Mouse (Mus musculus): ENCODE data around the gene Nckap1l.

The Nckap1l gene

DNA sequence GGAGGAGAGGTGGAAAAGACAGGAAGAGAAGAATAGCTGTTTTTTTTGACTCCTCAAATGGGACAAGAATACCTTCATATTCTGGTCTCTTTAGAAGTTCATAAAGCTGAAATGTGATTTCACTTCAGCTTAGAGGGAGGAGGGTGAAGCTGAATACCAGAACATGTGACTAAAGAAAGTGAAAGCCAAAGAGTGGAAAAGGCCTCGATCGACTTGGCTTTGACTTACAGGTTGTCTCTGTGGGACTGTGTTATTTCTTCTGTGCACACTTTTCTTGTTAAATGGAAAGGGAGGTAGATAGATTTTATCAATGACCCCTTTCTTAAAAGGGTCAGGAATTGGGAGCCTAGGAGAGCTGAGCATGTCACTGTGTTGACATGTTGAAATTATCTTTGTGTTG lies 47.6 kb downstream of the Nckap1l start:
- DNase-seq: no peak

DNA sequence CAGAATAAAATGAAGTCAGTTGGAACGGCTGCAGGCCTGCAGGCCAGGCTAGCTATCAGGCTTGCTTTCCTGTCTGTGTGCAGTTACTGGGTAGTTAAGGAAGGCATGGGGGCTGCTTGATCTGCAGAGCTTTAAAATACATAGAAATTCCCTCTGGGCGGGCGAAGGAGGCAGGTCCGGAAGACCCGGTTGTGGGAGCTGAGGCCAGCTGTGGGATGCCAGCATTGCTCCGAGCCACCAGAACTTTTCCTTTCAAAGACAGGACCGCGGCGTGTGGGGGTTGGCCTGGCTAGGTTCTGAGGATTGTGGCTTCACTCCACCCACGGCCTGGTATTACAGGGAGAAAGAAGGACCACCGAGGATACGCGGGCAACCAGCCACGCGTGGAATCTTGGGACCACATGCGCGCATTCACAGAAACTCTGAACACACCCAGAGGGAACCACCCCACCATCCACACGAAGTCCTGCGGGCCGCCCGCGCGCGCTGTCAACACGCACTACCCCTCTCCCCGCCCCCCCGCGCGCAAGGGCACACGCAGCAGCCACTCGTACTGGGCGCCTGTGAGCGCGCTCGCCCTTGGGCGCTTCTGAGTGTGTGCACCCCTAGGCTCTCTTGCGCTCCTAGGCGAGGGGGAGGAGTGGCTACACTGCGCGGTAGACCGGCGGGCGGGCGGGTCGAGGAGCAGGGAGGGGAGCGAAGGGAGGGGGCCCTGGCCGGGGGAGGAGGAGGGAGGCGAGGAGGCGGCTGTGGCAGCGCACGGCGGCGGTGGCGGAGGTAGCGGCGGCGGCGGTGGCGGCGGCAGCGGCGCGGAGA lies 49.0 kb downstream of the Nckap1l start, which contains the start of gene Pde1b:
Gene Pde1b (plus strand): TSS at position 600 of the 816 bp plus-strand sequence.
- DNase-seq: peak; percentile 79

DNA sequence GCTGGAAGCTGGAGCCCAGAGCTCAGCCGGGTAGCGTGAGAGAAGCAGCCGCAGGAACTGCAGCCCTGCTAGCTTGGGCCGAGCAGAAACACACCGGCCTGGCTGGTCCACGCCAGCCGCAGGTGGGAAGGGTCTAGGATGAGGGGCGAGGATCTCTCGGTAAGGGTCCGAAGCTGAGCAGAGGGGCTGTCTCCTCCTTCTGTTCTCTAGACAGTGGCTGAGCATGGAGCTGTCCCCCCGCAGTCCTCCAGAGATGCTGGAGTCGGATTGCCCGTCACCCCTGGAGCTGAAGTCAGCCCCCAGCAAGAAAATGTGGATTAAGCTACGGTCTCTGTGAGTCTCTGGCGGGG lies 49.6 kb downstream of the Nckap1l start:
- no peak for DNase-seq

DNA sequence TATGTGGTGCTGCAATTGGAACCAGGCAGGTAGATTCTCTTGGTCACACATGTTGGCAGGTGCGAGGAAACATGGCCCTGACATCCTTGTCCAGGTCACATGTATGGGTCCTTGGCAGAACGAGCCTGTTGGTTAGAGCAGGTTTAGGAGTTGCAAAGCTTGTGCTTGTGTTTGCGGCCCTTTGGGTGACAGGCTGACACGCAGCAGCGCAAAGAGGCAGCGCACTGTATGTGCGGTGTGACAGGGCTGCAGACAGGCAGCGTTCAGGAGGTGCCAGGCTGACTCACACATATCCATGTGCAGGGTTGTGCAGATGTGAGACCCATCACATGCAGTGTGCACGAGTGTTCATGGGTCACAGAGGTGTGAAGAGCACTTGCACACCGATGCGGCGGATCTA lies 50.1 kb downstream of the Nckap1l start:
- DNase-seq: peak; percentile 20

DNA sequence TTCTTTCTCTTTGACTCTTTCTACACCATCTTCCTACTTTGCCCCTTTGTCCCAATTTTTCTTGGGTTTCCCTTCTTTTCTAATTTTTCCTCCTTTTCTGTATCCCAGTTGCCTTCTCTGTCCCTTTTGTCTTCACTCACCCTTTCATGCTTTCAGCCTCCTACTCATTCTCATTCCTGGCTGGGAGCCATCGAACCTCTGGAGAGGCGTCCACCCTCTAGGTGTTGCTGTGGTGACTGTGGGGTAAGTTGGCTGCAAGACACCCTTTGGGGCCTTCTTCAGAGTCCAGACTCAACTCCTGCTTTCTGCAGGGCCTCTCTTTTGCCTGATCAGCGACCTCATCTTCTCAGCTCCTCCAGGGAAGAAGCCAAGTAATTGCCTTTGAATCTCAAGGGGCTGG lies 55.7 kb downstream of the Nckap1l start:
- DNase-seq: no peak

DNA sequence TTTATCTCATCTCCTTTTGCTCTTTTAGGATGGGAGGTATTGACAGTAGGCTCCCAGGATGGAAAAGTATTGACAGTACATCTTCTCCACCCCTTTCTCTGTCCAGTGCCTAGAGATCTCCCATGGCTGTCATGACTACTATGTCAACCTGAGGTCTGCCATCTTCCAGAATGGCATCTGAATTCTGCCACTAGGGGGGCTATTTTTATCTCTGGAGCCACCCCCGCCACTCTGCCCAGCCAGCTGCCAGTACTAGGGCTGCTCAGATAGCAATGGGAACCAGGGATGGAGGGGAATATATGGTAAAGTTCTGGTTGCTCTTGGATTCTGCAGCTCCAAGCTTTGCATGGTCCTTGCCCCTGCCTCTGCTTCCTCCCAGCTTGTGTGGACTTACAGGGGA lies 58.1 kb downstream of the Nckap1l start:
- no peak for DNase-seq

DNA sequence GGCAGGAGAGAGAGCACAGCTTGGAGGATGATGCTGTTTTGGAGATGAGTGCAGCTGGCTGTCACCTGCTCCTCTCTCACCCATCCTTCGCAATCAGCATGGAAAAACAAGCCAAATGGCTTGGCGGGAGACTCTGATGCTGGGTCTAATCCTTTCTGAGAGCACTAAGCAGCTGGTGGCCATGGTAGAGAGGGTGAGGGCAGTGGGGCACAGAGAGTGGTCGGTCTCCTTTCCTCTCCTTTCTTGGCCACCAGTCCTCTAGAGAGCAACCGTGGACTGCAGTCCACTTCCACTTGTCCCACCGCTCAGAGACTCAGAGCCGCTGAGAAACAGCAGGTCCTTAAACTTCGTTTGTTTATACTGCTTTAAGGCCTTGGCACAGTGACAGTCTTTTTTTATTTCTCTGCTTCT lies 60.0 kb downstream of the Nckap1l start:
- DNase-seq: no peak

DNA sequence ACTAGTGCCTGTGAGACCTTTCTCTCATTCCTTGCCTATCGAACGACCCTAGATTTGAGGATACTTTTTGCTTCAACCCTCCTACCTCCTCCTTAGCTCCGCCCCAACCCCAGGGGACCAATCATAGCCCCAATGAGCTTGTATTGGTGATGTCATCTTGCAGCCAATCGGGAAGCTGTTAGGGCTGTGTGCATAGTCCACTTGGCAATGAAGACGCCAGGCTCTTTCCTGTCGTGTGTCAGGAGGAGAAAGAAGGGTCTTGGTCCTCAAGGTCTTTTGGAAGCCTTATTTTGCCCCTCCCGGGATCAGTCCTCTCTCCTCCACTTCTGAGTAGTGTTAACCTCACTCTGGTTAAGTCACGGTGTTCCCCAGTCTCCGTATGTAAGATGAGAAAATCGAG lies 60.5 kb downstream of the Nckap1l start:
- DNase-seq: peak; percentile 93

DNA sequence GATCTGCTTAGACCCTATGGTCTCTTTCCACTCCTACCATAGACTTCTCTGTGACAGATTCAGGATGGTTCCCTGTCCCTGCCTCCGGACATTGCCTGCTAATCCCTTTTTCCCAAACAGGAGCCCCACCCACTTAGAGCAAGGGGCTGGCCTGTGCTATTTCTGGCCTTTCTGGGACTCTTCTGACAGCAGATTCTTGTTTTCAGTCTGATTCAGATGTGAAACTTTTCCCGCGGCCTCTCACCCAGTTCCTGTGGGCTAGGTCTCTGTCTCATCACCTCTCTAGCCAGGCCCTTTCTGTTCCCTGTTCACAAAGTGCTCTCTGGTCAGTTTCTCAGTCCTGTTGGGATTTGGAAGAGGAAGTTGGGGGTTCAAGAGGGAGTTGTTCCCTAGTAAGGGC lies 61.3 kb downstream of the Nckap1l start:
- DNase-seq: no peak

DNA sequence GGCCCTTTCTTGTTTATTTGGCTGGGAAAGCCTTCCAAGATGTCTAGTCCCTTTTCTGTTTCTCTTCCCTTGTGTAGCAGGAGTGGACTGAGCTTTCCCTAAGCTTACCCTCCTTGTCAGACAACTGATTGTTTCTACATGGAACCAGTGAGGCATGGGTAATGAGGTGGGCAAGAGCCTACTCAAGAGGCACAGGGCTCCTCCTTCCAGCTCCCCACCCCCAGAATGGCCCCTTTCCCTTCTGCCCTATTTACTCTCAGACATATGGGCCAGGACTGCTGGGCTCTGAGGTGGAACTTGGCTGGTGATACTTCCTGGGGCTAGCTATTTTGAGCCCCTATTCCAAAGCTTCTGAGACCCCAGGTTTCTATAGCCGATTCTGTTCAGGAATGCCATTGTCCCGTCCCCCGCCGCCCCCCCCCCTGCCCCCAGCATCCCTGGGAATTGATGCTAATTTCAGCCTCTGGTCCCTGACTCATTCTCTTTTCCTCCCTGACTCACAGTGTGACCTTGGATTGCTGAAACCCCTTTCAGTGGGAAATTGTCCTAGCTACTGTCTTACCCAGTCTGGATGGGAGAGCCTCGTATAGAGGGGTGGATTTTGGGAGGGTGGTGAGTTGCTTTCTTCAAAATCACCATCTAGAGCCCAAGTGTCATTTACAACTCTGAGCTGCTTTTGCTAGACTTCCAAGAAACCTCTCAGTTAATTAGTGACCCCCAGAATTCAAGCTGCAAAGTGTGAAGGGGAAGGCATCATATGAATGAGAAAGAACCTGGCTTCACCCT lies 65.2 kb downstream of the Nckap1l start:
- DNase-seq: peak; percentile 72

DNA sequence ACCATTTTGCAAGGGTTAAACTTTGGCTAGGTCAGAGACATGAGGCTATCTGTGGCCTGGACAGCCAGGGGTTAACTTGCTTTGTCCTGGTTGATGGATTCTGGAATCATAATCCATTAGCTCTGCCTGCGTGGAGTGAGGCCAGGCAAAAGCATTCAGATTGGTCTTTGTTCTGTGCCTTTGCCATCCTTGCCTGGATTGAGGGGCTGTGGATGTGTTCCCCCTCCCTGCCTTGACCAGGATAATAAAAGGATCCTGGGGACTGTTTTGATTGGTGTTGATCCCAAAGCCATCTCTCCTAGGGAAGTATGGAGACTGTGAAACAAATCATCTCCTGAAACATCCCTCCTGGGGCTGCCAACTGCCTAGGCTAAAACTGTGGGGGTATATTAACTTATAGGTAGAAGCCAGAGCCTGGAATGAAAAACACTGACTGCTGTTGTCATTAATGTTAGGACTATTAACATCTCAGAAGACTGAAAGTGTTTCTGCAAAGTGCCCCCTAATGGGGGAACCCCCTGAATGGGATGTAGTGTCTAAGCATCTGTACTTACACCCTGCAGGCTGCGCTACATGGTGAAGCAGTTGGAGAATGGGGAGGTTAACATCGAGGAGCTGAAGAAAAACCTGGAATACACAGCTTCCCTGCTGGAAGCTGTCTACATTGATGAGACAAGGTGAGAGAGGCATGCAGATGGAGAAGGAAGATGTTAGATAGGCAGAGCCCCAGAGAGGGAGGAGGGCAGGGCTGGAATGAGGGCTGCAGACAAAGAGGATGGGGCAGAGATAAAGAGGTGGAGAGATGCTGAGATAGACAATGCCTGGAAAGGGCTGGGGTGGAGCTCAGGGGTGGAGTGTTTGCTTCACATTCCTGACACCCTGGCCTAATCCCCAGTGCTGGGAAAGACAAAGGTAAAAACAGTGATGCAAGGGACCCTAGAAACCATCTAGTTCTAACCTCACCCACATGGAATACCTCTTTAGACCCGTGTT lies 66.1 kb downstream of the Nckap1l start:
- peak; percentile 70 for DNase-seq

DNA sequence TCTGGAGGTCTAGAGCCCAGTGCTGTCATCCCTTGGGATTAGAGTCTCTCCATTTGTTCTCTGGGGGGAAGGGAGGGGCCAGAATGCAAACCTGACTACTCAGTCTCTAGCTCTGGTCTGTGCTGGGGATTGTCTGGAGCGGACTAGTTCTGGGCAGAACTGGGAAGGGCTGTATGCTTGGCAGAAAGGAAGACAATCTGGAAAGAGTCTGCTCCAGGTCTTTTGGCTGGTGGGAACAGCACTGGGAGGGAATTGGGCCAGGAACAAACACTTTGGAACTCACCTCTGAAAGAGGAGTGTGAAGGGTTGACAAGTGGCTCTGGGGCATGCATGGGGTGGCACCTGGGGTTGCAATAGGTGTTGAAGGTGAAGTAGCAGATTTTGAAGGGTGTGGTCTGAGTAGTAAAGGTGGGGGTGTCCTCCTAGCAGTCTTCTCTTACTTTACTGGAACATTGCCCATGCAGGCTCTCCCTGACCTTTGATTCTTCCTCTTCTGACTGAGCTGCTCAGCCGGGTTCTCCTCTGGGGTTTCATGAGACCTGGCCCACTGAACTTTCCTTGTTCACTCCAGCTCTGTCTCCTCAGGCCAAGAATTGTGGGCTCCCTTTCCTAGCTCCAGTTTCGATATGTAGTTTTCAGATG lies 69.0 kb downstream of the Nckap1l start:
- DNase-seq: no peak

DNA sequence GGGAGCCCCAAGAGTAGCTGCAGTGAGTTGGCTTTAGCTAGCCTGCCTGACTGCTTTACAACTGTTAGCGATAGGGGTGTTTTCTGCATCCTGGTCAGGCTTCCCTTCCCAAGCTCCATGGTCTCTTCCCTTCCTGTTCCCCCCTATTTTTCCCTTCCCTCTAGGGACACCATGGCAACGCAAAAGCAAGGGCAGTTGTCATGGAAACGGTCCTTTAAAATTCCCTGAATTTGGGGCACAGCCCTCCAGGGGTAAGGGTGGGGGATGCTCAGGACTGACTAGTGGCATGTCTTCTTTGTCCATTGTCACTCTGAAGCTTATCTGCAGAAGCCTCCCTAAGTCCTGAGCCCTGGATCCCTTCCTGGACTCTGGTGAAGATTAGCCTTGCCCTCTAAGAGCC lies 69.6 kb downstream of the Nckap1l start:
- peak; percentile 36 for DNase-seq

DNA sequence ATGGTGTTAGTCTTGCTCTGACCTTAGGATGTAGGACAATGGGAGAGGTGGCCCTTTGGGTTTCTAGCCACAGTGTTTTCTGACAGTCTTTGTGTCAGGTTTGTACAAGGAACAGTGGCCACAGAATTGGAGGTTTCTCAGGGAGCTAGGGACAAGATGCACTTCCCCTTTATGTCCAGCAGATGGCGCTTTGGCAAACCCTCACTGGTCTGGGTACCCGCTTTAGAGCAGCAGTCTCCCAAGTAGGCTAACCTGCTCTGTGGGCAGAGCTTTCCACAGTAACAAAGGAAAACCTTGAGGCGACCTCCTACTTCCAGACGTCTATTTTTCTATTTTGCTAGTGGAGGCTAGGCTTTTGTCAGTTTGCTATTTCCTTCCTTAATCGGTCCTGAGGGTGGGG lies 76.8 kb downstream of the Nckap1l start:
- DNase-seq: peak; percentile 81

DNA sequence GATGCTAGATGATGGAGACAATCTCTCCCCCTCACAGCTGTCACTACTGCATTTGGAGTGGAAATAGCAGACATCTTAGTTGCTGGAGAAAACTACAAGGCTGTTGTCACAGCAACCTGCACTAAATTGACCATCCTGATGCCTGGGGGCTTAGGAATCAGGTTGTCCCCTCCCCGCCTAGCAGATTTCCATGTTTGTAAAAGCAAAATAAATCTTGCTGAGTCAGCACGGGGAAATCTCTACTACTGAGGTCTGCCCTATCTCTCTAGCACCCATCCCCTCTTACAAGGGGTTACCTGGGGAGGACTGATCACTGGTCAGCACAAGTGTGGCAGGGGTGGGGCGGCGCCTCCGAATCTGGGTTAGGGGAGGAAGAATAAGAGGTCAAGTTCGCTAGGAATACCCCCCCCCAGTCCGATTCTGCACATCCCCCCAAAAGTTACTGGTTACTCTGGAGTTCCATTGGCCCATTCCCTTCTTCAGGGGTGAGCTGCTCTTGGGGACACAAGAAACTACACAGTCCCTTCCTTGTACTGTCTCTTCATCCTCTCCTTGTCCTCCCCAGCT lies 80.5 kb downstream of the Nckap1l start:
- DNase-seq: no peak

DNA sequence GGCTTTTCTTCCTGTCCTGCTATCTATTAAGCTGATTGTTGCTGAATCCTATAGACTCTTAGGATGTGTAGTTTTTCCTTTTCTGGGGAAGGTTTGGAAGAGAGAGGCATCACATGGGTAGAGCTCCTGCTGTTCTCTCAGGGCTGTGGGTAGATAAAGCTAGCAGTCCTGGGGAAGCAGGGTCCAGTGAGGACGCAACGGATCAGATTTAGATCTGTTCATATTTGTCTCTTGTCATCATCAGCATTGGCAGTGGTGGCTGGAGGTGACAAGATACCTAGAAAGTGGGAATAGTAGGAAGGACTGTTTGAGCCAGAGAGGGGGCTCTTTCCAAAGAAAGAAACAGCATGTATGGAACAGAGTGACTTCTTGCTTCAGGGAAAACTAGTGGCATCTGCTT lies 81.4 kb downstream of the Nckap1l start:
- no peak for DNase-seq

DNA sequence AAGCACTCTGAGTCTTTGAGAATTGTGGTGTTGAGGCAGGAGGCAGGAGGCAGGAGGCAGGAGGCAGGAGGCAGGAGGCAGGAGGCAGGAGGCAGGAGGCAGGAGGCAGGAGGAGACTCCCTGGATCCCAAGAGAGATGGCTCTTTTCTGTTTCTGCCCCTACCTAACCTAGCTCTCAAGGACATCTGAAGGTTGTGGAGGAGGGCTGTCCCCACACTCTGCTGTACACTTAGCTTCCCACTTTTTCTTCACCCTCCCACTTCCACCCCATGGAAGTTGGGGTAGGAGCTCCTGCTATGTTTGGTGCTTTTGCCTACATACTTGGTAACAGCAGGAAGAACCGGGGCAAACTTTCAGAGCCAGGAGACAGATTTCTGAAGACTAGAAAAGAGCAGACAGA lies 82.2 kb downstream of the Nckap1l start:
- no peak for DNase-seq

DNA sequence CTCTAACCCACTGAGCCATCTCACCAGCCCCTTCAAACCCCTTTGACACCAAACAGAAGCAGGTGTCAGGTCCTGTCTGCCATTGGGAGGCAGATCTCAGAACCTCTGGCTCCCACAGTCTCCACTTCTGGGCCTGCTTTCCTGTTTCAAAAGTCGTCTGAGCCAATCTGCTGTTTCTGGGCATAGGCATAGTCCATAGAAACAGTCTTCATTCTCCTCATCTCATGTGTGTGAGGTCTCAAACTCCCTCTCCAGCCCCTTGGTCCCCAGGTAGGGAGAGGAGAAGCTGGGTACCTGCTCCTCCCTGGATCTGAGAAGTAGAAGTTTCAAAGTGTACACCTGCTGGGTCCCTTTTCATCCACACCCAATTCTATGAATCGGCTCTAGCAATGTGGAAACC lies 82.9 kb downstream of the Nckap1l start:
- no peak for DNase-seq

DNA sequence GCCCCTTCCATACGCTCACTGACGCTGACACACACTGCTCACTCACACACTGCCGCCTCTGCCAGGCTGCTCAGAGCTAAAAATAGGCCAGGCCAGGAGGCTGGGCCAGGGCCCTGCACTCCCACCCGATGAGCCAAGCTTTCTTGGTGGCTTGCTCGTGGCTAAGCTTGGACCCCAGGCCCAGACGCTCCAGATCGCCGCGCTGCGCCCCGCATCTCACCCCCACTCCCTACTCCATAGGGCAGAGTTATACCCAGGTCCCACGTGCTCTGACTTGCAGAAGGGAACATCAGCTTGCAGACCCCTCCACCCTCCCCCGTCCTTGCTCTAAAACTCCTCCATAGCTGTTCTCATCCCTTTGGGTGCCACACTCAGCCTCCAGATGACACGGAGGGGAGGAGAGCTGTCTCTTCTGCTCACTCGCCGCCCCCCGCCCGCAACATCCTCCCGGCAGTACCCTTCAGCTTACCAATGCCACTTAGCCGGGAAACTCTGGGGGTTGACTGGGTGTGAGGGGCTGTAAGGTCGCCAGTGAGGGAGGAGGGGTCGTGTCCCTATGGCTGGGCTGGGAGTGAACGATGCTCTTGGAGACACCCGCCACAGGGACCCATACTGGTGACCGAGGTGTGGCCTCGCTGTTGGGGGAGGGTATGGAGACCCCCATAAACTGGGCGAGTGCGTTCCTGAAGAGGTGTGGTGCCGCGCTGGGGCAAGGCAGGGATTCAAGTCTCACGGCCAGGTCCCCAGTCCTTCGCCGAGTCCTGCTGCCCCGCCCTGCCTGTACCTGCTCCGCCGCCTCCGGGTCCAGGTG lies 83.6 kb downstream of the Nckap1l start:
- peak; percentile 43 for DNase-seq

DNA sequence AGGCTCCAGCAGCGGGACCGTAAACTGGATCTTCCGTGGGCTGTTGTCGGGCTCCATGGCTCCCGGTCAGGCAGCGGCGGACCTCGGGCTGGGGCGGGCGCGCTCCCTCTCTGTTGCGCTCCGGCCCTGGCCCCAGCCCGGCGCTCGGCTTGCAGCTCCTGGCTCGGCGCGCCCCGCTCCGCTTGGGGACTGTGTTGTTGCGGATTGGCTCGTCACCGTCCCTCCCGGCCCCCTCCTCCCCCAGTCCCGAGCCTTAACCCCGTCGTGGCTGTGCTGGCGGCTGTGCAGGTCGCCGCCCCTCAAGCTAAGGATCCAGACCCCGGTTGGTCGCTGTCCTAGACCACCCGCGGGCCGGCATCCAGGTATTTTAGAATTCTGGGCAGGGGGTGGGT lies 84.2 kb downstream of the Nckap1l start, which contains the start of gene Ppp1r1a:
Gene Ppp1r1a (minus strand): TSS at position 182 of the 392 bp plus-strand sequence.
- DNase-seq: peak; percentile 88

DNA sequence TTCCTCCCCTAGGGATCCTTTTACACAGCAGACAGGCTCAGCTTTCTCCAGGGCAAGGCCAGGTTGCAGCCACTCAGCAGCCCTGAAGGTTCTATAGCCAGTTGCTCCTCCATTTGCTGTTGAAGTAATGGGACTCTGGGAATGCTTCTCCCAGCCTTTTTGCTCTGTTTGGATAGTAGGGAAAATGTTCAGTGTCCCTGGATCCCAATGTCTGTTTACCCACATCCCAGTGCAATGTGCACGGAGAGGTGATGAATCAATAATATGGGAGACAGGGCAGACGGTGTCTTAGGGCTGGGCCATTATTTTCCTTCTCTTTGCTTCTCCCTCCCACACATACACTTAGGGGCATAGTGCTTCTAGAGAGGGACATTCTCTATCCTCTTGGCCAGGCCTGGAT lies 85.7 kb downstream of the Nckap1l start:
- DNase-seq: no peak

Data from embryo, embryonic 11 days (tissue).